Mouse (Mus musculus) megakaryocyte, embryonic 14.5 days (primary cell): ENCODE measurements around the gene Gm36864.

Experiments
- FLI1 ChIP-seq: IDR thresholded peaks from 2 replicates; pipeline ENCODE4 v1.6.1; 2012; ENCODE audit warnings: low read length, inconsistent platforms, mixed read lengths
- GATA1 ChIP-seq: IDR thresholded peaks from 3 replicates; pipeline ENCODE4 v1.6.1; 2012; ENCODE audit warnings: mixed read lengths, low read length, inconsistent platforms, borderline replicate concordance

DNA sequence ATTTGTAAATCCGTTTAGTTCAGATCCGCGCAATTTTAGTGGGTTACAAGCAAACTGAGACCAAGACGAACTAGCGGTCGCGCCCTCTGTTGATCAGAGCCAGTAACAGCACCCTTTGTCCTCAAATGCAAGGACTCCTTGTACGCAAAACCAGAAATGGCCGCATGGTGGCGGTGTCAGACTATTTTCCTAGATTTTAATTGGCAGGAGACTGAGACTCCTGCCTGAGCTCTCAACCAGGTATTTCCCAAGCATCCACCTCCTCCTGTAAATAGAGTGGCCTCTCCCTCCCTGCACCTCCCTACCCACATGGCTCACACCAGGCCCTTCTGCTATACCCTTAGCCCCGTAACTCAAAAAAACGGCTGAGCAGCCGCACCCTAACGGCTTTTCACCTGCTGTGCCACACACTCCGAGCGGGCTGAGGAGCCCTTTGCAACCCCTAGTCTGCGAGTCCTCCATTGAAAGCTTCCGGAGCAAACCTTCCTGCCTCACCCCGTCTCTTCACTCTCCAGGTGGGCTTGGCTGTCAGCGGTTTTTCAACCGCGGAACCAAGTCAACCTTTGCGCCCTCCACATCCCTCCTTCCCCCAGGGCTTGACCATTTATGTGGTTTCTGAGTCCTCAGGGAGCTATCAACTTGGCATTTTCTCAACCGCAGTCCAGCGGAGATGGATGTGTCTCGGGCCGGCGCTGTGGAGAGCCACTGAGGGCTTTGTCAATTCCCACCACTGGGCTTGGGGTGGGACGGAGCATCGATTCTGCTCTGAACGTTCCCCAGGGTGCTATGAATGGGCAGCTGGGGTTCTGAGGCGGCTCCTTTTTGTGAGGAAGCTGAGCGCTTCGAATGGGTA is 27.0 kb downstream of the Gm36864 start:
- TF ChIP-seq GATA1 (no peak), FLI1 (no peak)
